Mouse (Mus musculus) left cerebral cortex, adult 2 months (tissue): ENCODE data around the gene Uox. TPM values are rescaled to one million over a fixed set of nuclear protein-coding genes. Genes with fewer than 3 reads are reported as not detected.
A peak's percentile ranks its signal among the peaks of the same experiment; 100 is the strongest.

ENCODE experiments used
- DNase-seq, 2 experiments: peaks; one replicate each; pipeline ENCODE4 v3.0.0; 2021 to 2022; ENCODE audit warnings: low spot score in 2 of 2, mixed read lengths in 1 of 2; ENCODE audit errors: extremely low spot score in 1 of 2
- H3K27ac ChIP-seq: fragments of 200-600 bp; 2 replicates; pipeline ENCODE4 v1.8.1; 2022
- H3K4me3 ChIP-seq: fragments of 200-600 bp; 2 replicates; pipeline ENCODE4 v1.8.1; 2022
- CTCF ChIP-seq: fragments of 200-600 bp; IDR thresholded peaks from 2 replicates; pipeline ENCODE4 v1.8.1; 2022; ENCODE audit warnings: antibody characterized with exemption, mild to moderate bottlenecking, moderate library complexity
- intact Hi-C: fragments of 180-260 bp; cut with DNase I; formaldehyde crosslinking; loops from one replicate; pipeline ENCODE4 v1.15.1; 2025
- total RNA-seq, 2 experiments: library from RNA; stranded (reverse); gene quantifications; 2 replicates each; pipeline ENCODE4 v1.2.3; 2021

The Uox gene
- total RNA-seq, 2 experiments from 2014 or later = 0.27 to 0.37 TPM

DNA sequence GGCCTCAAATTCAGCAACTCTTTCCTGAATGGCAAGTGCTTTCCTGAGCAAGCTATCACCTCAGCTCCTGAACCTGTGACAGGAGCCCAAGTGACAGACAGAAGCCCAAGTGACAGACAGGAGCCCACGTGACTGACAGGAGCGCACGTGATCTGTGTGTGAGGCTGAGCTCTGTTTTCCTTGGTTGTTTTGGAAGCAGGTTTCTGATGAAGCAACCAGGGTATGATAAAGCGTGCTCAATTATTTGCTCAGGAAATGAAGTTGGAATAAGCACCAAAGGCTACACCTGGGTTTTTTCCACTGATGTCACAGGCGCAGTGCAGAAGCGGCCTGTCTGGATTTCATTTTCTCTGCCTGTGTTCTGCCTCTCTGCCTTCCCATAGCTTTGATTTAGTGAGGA lies 19.3 kb downstream of the Uox start:
- no peak overlapping the region for H3K4me3 ChIP-seq
- no peak for DNase-seq
- H3K27ac ChIP-seq = no peak overlapping the region
- intact Hi-C loops = no loop called here
- no peak for TF ChIP-seq CTCF

DNA sequence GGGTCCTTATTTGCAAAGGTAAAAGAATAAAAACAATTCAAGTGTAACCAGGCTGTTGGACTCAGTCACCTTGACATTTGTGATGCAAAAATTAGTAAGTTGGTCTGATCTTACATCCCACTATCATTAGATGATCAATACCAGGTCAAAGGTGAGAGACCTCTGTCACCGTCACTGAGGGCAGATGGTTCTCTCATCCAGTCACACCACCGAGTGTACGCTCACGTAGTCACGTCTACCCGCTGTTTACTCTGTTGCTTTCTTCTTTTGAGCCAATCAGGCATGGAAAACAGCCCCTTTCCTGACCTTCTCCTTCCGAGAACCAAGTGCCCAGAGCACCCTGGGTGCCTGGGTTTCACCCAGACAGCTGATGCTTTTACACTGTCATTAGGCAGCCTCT lies 20.9 kb downstream of the Uox start:
- DNase-seq = no peak
- H3K4me3 ChIP-seq = no peak overlapping the region
- intact Hi-C loops = no loop called here
- no peak overlapping the region for H3K27ac ChIP-seq
- TF ChIP-seq CTCF = no peak

DNA sequence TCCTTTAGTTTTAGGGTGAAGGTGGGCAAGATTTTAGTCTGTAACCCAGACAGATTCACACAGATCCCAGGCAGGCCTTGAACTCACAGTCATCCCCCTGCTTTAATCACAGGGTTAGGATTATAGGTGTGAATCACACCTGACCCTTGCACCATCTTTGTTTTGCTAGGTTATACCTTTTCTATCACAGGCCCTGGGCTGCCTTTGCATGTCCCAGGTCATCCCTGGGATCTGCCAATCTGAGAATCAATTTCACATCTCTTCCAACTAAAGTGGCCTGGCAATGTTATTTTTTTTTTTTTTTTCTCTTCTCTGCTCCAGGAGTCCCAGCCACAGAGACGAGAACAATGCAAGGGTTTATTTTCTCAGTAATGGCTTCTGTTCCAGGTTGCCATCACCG lies 21.4 kb downstream of the Uox start:
- intact Hi-C loops = no loop called here
- Histone ChIP-seq H3K27ac (no peak overlapping the region), H3K4me3 (no peak overlapping the region)
- no peak for TF ChIP-seq CTCF
- DNase-seq = no peak

DNA sequence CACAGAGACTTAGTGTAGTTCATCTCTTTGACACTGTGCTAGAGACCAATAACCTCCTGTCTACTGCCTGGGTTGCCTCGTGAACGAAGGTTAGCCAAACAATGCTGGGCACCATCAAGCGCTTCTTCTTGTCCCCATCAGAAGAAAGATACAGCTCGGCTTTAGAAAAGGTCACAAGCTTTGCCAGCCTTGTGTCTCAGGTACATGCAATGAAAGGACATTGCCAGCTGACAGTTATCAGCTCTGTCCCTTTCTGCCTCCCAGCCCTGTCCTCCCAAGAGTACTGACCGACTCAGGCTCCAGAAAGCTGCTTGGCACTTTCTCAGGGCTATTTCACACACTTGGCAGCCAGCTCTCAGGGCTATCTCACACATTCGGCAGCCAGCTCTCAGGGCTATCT lies 25.2 kb downstream of the Uox start:
- no peak overlapping the region for H3K27ac ChIP-seq
- no peak for TF ChIP-seq CTCF
- no peak overlapping the region for H3K4me3 ChIP-seq
- DNase-seq = no peak
- intact Hi-C loops = no loop called here

DNA sequence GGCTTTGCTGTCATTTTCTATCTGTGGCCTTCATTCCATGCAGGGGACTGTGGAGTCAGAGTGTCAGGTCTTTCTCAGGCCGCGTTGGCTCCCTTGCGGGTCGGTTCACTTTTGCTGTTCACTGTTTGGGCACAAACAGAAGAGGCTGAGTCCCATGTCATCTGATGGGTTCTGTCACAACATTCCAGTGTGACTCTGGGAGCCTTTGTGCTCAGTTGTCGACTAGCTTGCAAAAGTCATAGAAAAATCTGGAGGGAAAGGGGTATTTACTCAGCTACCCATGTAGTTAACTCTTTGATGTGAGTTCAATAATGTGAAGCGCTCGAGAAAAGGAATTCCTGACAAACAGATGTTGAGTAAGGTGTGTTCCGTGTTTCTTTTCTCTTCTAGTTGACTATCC lies 26.2 kb downstream of the Uox start:
- Histone ChIP-seq H3K4me3 (no peak overlapping the region), H3K27ac (no peak overlapping the region)
- intact Hi-C loops = no loop called here
- no peak for TF ChIP-seq CTCF
- no peak for DNase-seq

DNA sequence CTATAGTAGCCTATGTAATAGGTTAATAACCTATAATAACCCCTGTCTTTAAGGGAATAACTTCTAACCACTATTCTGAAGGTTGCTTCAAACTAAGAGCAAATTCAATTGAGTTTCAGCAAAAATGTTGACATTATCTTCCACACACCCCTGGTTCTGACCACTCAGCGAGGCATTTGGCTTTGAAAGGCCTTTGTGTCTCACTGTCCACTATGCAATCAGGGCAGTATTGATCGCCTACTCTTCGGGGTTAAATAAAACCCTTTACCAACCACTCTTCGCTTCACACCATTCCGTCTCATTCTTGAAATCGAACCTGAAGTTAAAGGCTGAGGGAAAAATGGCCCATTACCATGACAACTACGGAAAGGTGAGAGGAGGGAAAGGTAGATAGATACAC lies 26.6 kb downstream of the Uox start:
- H3K4me3 ChIP-seq = no peak overlapping the region
- no peak for TF ChIP-seq CTCF
- intact Hi-C loops = no loop called here
- DNase-seq = no peak
- no peak overlapping the region for H3K27ac ChIP-seq

DNA sequence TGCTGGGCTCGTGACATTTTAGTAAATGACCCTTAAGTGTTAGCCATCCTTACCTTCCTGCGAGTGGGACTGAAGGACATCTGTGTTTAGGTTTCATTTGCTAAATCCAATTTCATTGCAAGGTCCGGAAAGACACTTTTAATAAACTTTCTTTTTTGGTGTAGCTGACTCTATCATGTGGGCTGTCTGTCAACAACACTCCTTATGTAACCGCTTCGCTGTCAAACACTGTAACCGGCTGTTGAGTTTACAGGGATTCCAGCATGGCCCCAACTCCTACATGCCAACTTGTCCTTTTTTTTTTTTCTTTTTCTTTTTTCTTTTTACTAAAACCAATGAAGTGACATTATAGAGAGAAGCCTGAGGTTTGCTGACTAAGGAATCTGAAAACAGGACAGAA lies 28.2 kb downstream of the Uox start:
- Histone ChIP-seq H3K27ac (peak overlapping the region; percentile 75), H3K4me3 (no peak overlapping the region)
- intact Hi-C loops = loop anchor here (2.0 kb wide), 1 partner anchor 30 kb away; no protein-coding TSS in a partner anchor
- no peak for DNase-seq
- no peak for TF ChIP-seq CTCF

DNA sequence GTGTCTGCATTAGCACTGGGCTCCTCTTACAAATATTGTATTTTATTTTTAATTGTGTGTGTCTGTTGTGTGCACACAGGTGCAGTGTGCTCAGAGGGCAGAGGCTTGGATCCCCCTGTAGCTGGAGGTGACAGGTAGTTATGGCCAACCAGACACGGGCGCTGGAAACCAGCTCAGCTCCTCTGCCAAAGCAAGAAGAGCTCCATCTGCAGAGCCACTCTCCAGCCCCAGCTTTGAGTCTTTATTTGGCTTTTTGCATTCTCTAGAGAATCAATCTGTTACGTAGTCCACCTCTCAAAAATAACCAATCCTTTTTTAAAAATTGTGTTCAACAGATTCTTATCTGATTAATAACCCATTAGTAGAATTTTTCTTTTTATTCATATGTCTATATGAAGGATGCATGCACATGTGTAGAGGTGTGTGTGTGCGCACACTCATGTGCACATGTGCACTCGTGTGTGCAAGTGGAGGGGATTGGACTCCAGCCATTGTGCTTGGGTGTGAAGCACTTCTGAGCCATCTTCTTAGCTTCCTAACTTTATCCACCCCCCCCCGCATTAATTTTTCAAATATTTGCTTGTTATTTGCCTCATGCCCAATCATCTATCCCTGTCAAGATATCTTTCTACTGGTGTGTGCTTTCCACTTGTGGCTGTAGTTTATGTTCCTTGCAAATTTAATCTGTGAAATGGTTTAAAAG lies 29.1 kb downstream of the Uox start:
- Histone ChIP-seq H3K4me3 (no peak overlapping the region), H3K27ac (peak overlapping the region; percentile 75)
- no peak for DNase-seq
- intact Hi-C loops = loop anchor here (1.0 to 2.0 kb wide), 2 partner anchors 21 to 31 kb away; no protein-coding TSS in a partner anchor
- TF ChIP-seq CTCF = no peak

DNA sequence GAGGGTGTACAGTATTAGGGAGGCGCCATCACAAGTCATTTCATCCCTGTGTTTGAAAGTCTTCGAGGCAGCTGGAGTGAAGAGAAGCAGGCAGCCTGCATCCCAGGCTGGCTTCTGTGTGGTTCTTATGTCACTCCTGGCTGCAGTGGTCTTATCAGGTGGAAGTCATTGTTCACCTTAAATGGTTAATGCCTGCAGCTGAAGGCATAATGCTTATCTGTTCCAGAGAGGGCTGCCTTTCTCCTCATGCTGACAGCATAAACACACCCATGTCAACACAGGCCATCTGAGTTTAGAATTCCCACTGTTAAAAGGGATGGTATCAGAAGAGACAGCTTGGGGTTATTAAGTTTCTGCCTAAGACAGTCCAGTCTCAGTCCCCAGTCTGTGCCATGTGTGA lies 31.0 kb downstream of the Uox start:
- H3K27ac ChIP-seq = no peak overlapping the region
- no peak for TF ChIP-seq CTCF
- DNase-seq = no peak
- no peak overlapping the region for H3K4me3 ChIP-seq
- intact Hi-C loops = no loop called here

DNA sequence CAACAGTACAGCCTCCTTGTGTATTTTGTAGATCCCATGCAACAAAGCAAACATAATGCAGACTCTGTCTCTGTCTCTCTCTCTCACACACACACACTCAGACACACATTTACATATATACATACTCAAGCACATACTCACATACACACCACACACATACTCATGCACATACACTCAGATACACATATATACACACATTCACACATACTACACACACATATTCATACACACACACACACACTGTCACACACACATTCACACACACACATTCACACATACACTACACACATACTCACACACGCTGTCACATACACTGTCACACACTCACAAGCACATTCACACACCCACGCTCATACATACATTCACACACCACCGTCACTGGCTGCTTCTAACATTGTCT lies 32.3 kb downstream of the Uox start:
- no peak for DNase-seq
- intact Hi-C loops = no loop called here
- H3K4me3 ChIP-seq = no peak overlapping the region
- H3K27ac ChIP-seq = no peak overlapping the region
- no peak for TF ChIP-seq CTCF

DNA sequence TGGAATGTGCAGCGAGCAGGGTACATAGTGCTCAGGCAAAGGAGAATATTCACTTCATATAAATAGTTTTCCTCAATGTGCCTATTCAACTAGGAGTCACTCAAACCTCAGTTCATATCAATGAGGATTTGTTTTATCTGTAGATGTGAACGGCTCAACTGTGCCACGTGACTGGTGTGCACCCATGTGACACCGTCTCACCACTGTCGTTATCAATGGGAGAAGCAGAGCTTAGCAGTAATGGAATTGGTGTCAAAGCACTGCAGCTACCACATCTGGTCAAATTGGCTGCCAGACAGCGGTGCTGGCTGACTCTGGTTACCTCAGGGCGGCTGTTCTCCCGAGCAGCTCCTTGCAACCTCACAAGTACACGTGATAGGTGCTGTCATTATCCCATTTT lies 34.4 kb downstream of the Uox start:
- Histone ChIP-seq H3K27ac (no peak overlapping the region), H3K4me3 (no peak overlapping the region)
- no peak for TF ChIP-seq CTCF
- DNase-seq = no peak
- intact Hi-C loops = no loop called here

DNA sequence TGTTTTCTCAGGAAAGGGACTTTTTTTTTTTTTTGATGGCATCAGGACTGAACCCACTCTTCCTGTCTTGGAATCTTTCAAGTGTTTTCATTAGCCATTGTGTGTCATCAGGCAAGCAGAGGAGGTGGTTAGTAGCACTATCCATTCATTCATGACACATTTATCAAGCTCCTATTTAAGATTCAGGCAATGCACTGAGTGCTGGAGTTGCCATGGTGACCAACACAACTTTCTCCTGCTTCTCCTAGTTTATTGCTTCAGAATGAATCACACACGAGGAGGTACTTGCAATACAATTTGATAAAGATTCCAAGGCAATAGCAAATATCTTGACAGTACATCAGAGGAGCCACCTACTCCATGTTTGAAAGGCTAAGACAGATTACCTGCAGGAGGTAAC lies 37.1 kb downstream of the Uox start:
- peak overlapping the region; percentile 63 for H3K27ac ChIP-seq
- no peak overlapping the region for H3K4me3 ChIP-seq
- intact Hi-C loops = no loop called here
- no peak for TF ChIP-seq CTCF
- DNase-seq = peak in 1 of 2 experiments; percentile 56

DNA sequence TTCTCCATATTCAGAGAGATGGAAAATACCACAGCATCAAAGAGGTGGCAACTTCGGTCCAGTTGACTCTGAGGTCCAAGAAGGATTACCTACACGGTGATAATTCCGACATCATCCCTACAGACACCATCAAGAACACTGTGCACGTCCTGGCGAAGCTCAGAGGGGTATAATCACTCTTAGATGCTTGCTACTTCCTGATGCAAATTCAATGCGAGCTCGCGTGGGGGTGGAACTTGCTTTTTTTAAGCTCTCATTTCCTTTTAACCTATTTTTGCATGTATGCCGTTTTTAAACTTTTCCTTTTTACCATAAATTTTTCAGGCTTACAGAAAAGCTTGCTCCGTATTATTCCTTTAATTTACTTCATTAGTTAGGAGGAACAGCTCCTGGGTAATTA lies 40.1 kb downstream of the Uox start:
- DNase-seq = peak in 1 of 2 experiments; percentile 39
- no peak for TF ChIP-seq CTCF
- intact Hi-C loops = no loop called here
- Histone ChIP-seq H3K4me3 (no peak overlapping the region), H3K27ac (peak overlapping the region; percentile 51; the same call in 1 of the 2 replicates)
